Mouse (Mus musculus): ENCODE results near the gene Rel. TPM values are rescaled to one million over a fixed set of nuclear protein-coding genes. Genes with fewer than 3 reads are reported as not detected.

The Rel gene
- polyA plus RNA-seq, 1 experiment from 2014 or later = 0.64 TPM

DNA sequence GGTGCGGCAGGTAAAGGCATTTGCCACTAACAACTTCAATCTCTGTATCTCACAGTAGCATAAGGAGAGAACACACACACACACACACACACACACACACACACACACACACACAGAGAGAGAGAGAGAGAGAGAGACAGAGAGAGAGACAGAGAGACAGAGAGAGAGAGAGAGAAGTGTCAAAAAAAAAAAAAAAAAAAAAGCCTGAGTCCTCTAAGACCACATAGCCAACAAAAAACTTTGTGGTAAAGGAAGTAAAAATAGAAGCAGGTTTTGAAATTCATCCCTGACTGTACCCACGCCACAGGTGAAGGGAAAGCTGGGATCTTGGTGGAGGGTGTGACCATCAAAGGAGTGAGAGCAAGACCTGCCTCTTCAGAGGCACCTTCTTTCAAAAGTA lies 12.6 kb downstream of the Rel start:
- no peak for DNase-seq (ENCODE audit: low spot score)
- Histone ChIP-seq H3K4me1 (replicated peaks; ENCODE audit: control insufficient read depth, insufficient read depth, low read length) (no peaks in the 10 kb centered on the region), H3K36me3 (replicated peaks; ENCODE audit: control insufficient read depth, insufficient read depth) (no peaks in the 10 kb centered on the region), H3K27me3 (ENCODE audit: control insufficient read depth, insufficient read depth, low read length) (no peaks in the 10 kb centered on the region), H3K9ac (no peak overlapping the region), H3K4me2 (replicated peaks) (no peak overlapping the region), H3K27ac (no peak overlapping the region), H3K4me3 (replicated peaks; ENCODE audit: low read length) (no peak overlapping the region), H3K9me3 (ENCODE audit: control insufficient read depth, low read length) (no peaks in the 10 kb centered on the region)
- 93% methylated on average over 2 of the region's 2 CpGs for WGBS
- ATAC-seq (ENCODE audit: low FRiP score) = no peak

- Histone ChIP-seq H3K9ac (no peak overlapping the region), H3K36me3 (replicated peaks; ENCODE audit: control insufficient read depth, insufficient read depth) (no peaks in the 10 kb centered on the region), H3K4me1 (replicated peaks; ENCODE audit: control insufficient read depth, insufficient read depth, low read length) (no peaks in the 10 kb centered on the region), H3K4me3 (replicated peaks; ENCODE audit: low read length) (no peak overlapping the region), H3K27ac (no peak overlapping the region), H3K4me2 (replicated peaks) (no peak overlapping the region), H3K27me3 (ENCODE audit: control insufficient read depth, insufficient read depth, low read length) (no peaks in the 10 kb centered on the region), H3K9me3 (ENCODE audit: control insufficient read depth, low read length) (no peaks in the 10 kb centered on the region)
- no peak for DNase-seq (ENCODE audit: low spot score)
- ATAC-seq (ENCODE audit: low FRiP score) = no peak
These were observed 16.4 kb downstream of the Rel start for GRCm38 (mm10) chr11:23754329-23754728.

DNA sequence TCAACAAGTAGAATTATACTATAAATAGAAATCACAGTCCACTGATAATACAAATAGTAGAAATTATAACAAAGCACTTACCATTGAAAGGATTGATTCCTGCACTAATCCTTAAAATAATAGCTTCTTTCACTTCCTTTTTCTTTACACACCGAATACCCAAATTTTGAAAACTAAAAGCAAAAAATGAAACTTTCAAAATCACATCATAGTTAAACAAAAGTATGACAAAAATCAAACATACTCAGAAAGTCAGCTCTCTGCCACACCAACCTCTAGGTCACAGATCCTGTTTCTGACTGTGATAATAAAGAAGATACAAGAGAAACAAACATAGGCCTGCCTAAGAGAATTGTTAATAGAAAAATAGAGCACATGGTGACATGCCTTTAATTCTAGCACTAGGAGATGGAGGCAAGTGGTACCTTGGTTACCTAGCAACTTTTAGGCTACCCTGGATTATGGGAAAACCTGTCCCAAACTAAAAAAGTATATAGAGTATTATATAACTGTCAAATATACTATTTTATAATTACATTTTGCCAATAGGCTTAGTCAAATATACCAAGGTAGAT lies 17.5 kb downstream of the Rel start:
- H3K9ac ChIP-seq = no peak overlapping the region
- H3K4me1 ChIP-seq (replicated peaks; ENCODE audit: control insufficient read depth, insufficient read depth, low read length) = no peaks in the 10 kb centered on the region
- ATAC-seq (ENCODE audit: low FRiP score) = no peak
- H3K4me3 ChIP-seq (replicated peaks; ENCODE audit: low read length) = no peak overlapping the region
- H3K4me2 ChIP-seq (replicated peaks) = no peak overlapping the region
- no peaks in the 10 kb centered on the region for H3K9me3 ChIP-seq (ENCODE audit: control insufficient read depth, low read length)
- no peak overlapping the region for H3K27ac ChIP-seq
- no peaks in the 10 kb centered on the region for H3K36me3 ChIP-seq (replicated peaks; ENCODE audit: control insufficient read depth, insufficient read depth)
- H3K27me3 ChIP-seq (ENCODE audit: control insufficient read depth, insufficient read depth, low read length) = no peaks in the 10 kb centered on the region
- no peak for DNase-seq (ENCODE audit: low spot score)
- WGBS = 94% methylated on average over 1 of the region's 1 CpGs

GRCm38 (mm10) chr11:23746102-23746501 lies 24.7 kb downstream of the Rel start:
- 89% methylated on average over 4 of the region's 4 CpGs for WGBS
- no peaks in the 10 kb centered on the region for H3K4me1 ChIP-seq (replicated peaks; ENCODE audit: control insufficient read depth, insufficient read depth, low read length)
- no peak for ATAC-seq (ENCODE audit: low FRiP score)
- no peak overlapping the region for H3K9ac ChIP-seq
- no peak for DNase-seq (ENCODE audit: low spot score)
- H3K36me3 ChIP-seq (replicated peaks; ENCODE audit: control insufficient read depth, insufficient read depth) = peaks cover 5% of the 10 kb centered on the region; the same call in 1 of the 2 replicates
- H3K27me3 ChIP-seq (ENCODE audit: control insufficient read depth, insufficient read depth, low read length) = no peaks in the 10 kb centered on the region
- H3K27ac ChIP-seq = no peak overlapping the region
- no peaks in the 10 kb centered on the region for H3K9me3 ChIP-seq (ENCODE audit: control insufficient read depth, low read length)
- H3K4me2 ChIP-seq (replicated peaks) = no peak overlapping the region
- no peak overlapping the region for H3K4me3 ChIP-seq (replicated peaks; ENCODE audit: low read length)

DNA sequence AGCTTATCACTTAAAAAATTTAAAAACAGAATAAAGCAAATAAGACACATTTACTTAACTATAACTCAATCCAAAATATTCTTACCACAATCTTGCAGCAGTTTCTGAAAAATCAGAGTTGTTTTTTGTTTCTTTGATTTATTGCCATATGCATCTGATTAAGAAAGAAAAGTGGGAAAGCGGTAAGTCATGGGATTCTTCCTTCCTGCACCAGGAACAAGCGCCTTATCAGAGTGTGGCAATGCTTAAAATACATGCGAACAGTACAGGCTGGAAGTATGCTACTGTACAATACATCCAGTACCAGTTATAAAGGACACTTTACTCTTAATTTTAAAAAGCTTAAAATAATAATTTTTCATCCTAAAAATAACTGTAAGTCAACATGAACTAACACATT lies 26.4 kb downstream of the Rel start:
- WGBS = 94% methylated on average over 3 of the region's 3 CpGs
- H3K4me3 ChIP-seq (replicated peaks; ENCODE audit: low read length) = no peak overlapping the region
- no peak overlapping the region for H3K9ac ChIP-seq
- H3K27me3 ChIP-seq (ENCODE audit: control insufficient read depth, insufficient read depth, low read length) = no peaks in the 10 kb centered on the region
- no peak for ATAC-seq (ENCODE audit: low FRiP score)
- no peak overlapping the region for H3K4me2 ChIP-seq (replicated peaks)
- no peak for DNase-seq (ENCODE audit: low spot score)
- H3K9me3 ChIP-seq (ENCODE audit: control insufficient read depth, low read length) = no peaks in the 10 kb centered on the region
- peaks cover 5% of the 10 kb centered on the region; the same call in 1 of the 2 replicates for H3K36me3 ChIP-seq (replicated peaks; ENCODE audit: control insufficient read depth, insufficient read depth)
- no peaks in the 10 kb centered on the region for H3K4me1 ChIP-seq (replicated peaks; ENCODE audit: control insufficient read depth, insufficient read depth, low read length)
- H3K27ac ChIP-seq = no peak overlapping the region

GRCm38 (mm10) chr11:23741386-23741785 lies 29.4 kb downstream of the Rel start:
- H3K27ac ChIP-seq = no peak overlapping the region
- no peaks in the 10 kb centered on the region for H3K4me1 ChIP-seq (replicated peaks; ENCODE audit: control insufficient read depth, insufficient read depth, low read length)
- 94% methylated on average over 7 of the region's 7 CpGs for WGBS
- H3K36me3 ChIP-seq (replicated peaks; ENCODE audit: control insufficient read depth, insufficient read depth) = peaks cover 5% of the 10 kb centered on the region; the same call in 1 of the 2 replicates
- no peaks in the 10 kb centered on the region for H3K27me3 ChIP-seq (ENCODE audit: control insufficient read depth, insufficient read depth, low read length)
- no peak overlapping the region for H3K4me2 ChIP-seq (replicated peaks)
- H3K9ac ChIP-seq = no peak overlapping the region
- ATAC-seq (ENCODE audit: low FRiP score) (no peak), DNase-seq (ENCODE audit: low spot score) (no peak)
- H3K4me3 ChIP-seq (replicated peaks; ENCODE audit: low read length) = no peak overlapping the region
- H3K9me3 ChIP-seq (ENCODE audit: control insufficient read depth, low read length) = no peaks in the 10 kb centered on the region

GRCm38 (mm10) chr11:23740895-23741294 lies 29.9 kb downstream of the Rel start:
- Histone ChIP-seq H3K27ac (no peak overlapping the region), H3K9ac (no peak overlapping the region), H3K27me3 (ENCODE audit: control insufficient read depth, insufficient read depth, low read length) (no peaks in the 10 kb centered on the region), H3K4me1 (replicated peaks; ENCODE audit: control insufficient read depth, insufficient read depth, low read length) (no peaks in the 10 kb centered on the region), H3K9me3 (ENCODE audit: control insufficient read depth, low read length) (no peaks in the 10 kb centered on the region), H3K36me3 (replicated peaks; ENCODE audit: control insufficient read depth, insufficient read depth) (peaks cover 5% of the 10 kb centered on the region; the same call in 1 of the 2 replicates), H3K4me3 (replicated peaks; ENCODE audit: low read length) (no peak overlapping the region), H3K4me2 (replicated peaks) (no peak overlapping the region)
- 88% methylated on average over 4 of the region's 4 CpGs for WGBS
- ATAC-seq (ENCODE audit: low FRiP score) (no peak), DNase-seq (ENCODE audit: low spot score) (no peak)

DNA sequence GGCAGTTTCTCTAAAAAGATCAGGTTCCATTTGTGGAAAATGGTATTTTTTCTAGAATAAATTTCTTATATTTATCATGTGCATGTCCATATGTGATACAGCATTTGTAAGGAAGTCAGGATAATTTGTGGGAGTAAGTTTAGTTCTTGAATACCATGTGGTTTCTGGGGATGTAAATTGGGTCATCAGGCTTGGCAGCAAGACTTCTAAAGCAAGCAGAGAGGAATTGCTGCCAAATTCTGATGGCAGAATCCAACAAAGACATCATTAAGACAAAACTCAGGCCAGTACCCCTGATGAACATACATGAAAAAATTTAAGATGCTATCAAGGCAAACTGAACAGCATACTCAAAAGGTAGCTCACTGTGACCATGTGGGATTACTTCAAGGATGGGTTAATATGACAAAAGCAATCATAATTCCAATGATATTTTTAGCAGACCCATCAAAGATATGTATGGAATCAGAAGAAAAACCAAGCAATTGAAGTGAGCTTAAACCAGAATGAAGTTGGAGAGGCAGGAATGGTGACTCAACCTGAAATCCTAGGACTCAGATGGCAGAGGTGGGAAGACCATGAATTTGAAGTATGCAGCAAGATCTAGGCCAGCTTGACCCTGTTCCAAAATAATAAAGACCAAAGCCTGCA lies 34.8 kb downstream of the Rel start:
- Histone ChIP-seq H3K27me3 (ENCODE audit: control insufficient read depth, insufficient read depth, low read length) (no peaks in the 10 kb centered on the region), H3K9ac (no peak overlapping the region), H3K36me3 (replicated peaks; ENCODE audit: control insufficient read depth, insufficient read depth) (peaks cover 28% of the 10 kb centered on the region), H3K4me1 (replicated peaks; ENCODE audit: control insufficient read depth, insufficient read depth, low read length) (no peaks in the 10 kb centered on the region), H3K9me3 (ENCODE audit: control insufficient read depth, low read length) (no peaks in the 10 kb centered on the region), H3K4me2 (replicated peaks) (no peak overlapping the region), H3K27ac (no peak overlapping the region), H3K4me3 (replicated peaks; ENCODE audit: low read length) (no peak overlapping the region)
- ATAC-seq (ENCODE audit: low FRiP score) = no peak
- DNase-seq (ENCODE audit: low spot score) = no peak

DNA sequence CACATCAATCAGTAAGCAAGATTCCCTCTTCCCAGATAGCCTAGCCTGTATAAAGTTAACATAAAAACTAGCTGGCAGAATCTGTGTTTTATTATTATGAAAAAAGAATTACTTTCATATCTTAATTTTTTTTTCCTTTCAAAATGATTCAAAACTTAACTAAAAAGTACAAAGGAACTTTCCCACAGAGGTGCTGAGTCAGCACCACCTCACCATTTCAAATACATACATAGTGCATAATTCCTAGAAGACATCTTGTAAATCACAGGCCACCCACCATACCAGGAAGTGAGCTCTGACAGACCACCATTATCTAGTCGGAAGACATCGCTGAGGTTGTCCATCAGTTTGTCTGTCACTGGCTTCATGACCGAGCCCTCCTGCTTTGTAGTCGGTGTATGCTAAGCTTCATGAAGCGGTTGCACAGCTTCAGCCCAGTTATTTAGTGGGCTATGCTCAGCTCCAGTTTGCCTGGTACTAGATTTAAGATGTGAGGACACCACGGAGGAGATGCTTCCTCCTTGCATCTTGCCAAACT lies 36.0 kb downstream of the Rel start:
- H3K4me2 ChIP-seq (replicated peaks) = no peak overlapping the region
- ATAC-seq (ENCODE audit: low FRiP score) (no peak), DNase-seq (ENCODE audit: low spot score) (no peak)
- 91% methylated on average over 6 of the region's 6 CpGs for WGBS
- no peaks in the 10 kb centered on the region for H3K9me3 ChIP-seq (ENCODE audit: control insufficient read depth, low read length)
- peaks cover 39% of the 10 kb centered on the region for H3K36me3 ChIP-seq (replicated peaks; ENCODE audit: control insufficient read depth, insufficient read depth)
- H3K4me3 ChIP-seq (replicated peaks; ENCODE audit: low read length) = no peak overlapping the region
- H3K4me1 ChIP-seq (replicated peaks; ENCODE audit: control insufficient read depth, insufficient read depth, low read length) = no peaks in the 10 kb centered on the region
- H3K9ac ChIP-seq = no peak overlapping the region
- no peak overlapping the region for H3K27ac ChIP-seq
- H3K27me3 ChIP-seq (ENCODE audit: control insufficient read depth, insufficient read depth, low read length) = no peaks in the 10 kb centered on the region

Measured in hindbrain, embryonic 14.5 days (tissue).